Mouse (Mus musculus) myocyte (in vitro differentiated cells): ENCODE data around the gene Gm15056. TPM values are rescaled to one million over a fixed set of nuclear protein-coding genes. Genes with fewer than 3 reads are reported as not detected.

Experiments used
- H3K27me3 ChIP-seq: one replicate; pipeline ENCODE4 v1.6.1; 2011; ENCODE audit not compliant: control insufficient read depth, insufficient read depth, insufficient read length
- H3K36me3 ChIP-seq: one replicate; pipeline ENCODE4 v1.6.1; 2011; ENCODE audit not compliant: control insufficient read depth, insufficient read depth
- H3K4me2 ChIP-seq: one replicate; pipeline ENCODE4 v1.6.1; 2011; ENCODE audit warnings: low read depth, control low read depth
- H3K4me3 ChIP-seq: one replicate; pipeline ENCODE4 v1.5.1; 2011; ENCODE audit warnings: mild to moderate bottlenecking, control low read depth, moderate library complexity
- H3K79me2 ChIP-seq: one replicate; pipeline ENCODE4 v1.6.1; 2011; ENCODE audit not compliant: control insufficient read depth, insufficient read depth
- H3ac ChIP-seq: one replicate; pipeline ENCODE4 v1.6.1; 2011; ENCODE audit not compliant: control insufficient read depth, insufficient read length
- CEBPB ChIP-seq: IDR thresholded peaks from 2 replicates; pipeline ENCODE4 v1.6.1; 2011; ENCODE audit warnings: mild to moderate bottlenecking, moderate library complexity; ENCODE audit not compliant: poor library complexity, insufficient read depth, severe bottlenecking
- E2F4 ChIP-seq: IDR thresholded peaks from one replicate; pipeline ENCODE4 v1.6.1; 2011; ENCODE audit warnings: mild to moderate bottlenecking, control low read depth, moderate library complexity; ENCODE audit not compliant: insufficient read depth
- MAX ChIP-seq: IDR thresholded peaks from one replicate; pipeline ENCODE4 v1.6.1; 2011; ENCODE audit warnings: low read depth, mild to moderate bottlenecking, control low read depth
- MYOD1 ChIP-seq, 3 experiments: IDR thresholded peaks; one replicate each; pipeline ENCODE4 v1.6.1; 2011; ENCODE audit warnings: control low read depth in 2 of 3, low read depth in 2 of 3, mild to moderate bottlenecking in 2 of 3, moderate library complexity in 1 of 3; ENCODE audit not compliant: insufficient read length in 2 of 3, control insufficient read depth in 1 of 3
- MYOG ChIP-seq, 3 experiments: IDR thresholded peaks; one replicate each; pipeline ENCODE4 v1.6.1; 2011; ENCODE audit warnings: control low read depth in 2 of 3, low read depth in 2 of 3, mild to moderate bottlenecking in 2 of 3; ENCODE audit not compliant: insufficient read length in 2 of 3, control insufficient read depth in 1 of 3, insufficient read depth in 1 of 3
- POLR2A ChIP-seq: IDR thresholded peaks from one replicate; pipeline ENCODE4 v1.6.1; 2011; ENCODE audit warnings: low read depth, mild to moderate bottlenecking, control low read depth, moderate library complexity; ENCODE audit not compliant: insufficient read length
- POLR2AphosphoS2 ChIP-seq: IDR thresholded peaks from one replicate; pipeline ENCODE4 v1.6.1; 2011; ENCODE audit warnings: low read depth, control low read depth; ENCODE audit not compliant: insufficient read length
- REST ChIP-seq: IDR thresholded peaks from one replicate; pipeline ENCODE4 v1.6.1; 2011; ENCODE audit warnings: mild to moderate bottlenecking, control low read depth, moderate library complexity; ENCODE audit not compliant: insufficient read depth, insufficient read length
- SRF ChIP-seq: IDR thresholded peaks from one replicate; pipeline ENCODE4 v1.6.1; 2011; ENCODE audit warnings: low read depth; ENCODE audit not compliant: control insufficient read depth, insufficient read length
- TCF12 ChIP-seq: IDR thresholded peaks from one replicate; pipeline ENCODE4 v1.6.1; 2011; ENCODE audit warnings: mild to moderate bottlenecking, control low read depth; ENCODE audit not compliant: poor library complexity, insufficient read depth, severe bottlenecking
- TCF3 ChIP-seq: IDR thresholded peaks from one replicate; pipeline ENCODE4 v1.6.1; 2011; ENCODE audit warnings: low read depth, control low read depth; ENCODE audit not compliant: insufficient read length
- USF1 ChIP-seq: IDR thresholded peaks from one replicate; pipeline ENCODE4 v1.6.1; 2011; ENCODE audit warnings: low read depth, mild to moderate bottlenecking, control low read depth, moderate library complexity
- polyA plus RNA-seq: library from polyadenylated mRNA; unstranded; fragments of >200 nt; fragmentation: generic; extraction: Trizol; gene quantifications from one replicate; pipeline ENCODE4 v1.2.1, GENCODE M21; 2012; ENCODE audit warnings: missing spikeins

Gene Gm15056
- polyA plus RNA-seq, 1 experiment: not detected

GRCm38 (mm10) chr8:20907119-20907518 is 4.7 kb upstream of the Gm15056 start:
- Histone ChIP-seq H3K4me2 (no peak overlapping the region), H3K4me3 (no peak overlapping the region), H3K79me2 (no peaks in the 10 kb centered on the region), H3K27me3 (no peaks in the 10 kb centered on the region), H3ac (no peak overlapping the region), H3K36me3 (no peaks in the 10 kb centered on the region)
- TF ChIP-seq MYOG (IDR thresholded peaks at IDR 0.05; ENCODE audit: control insufficient read depth in 1 of 3, insufficient read depth in 1 of 3, insufficient read length in 2 of 3, low read depth in 2 of 3): no peak
- TF ChIP-seq MAX: no peak
- no peak for TF ChIP-seq MYOD1 (IDR thresholded peaks at IDR 0.05; ENCODE audit: control insufficient read depth in 1 of 3, insufficient read length in 2 of 3, low read depth in 2 of 3)

DNA sequence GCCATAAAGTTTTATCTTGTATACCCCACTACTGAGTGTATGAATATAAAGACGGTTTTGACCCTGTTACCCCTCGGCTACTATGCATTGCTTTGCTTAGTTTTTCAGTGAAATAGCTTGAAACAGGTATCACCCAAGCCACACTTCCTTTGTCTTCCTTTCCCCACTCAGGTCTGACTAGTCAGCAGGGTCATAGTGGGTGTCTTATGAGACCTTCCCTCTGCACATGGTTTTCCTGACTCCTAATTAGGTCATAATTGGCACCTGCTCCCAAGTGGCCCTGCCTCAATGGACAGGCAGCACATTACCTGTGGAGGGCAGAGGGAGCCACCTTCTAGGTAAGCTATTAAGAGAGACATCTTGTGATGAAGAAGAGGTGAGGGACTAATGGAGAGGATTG is 10.1 kb downstream of the Gm15056 start, which contains the start of gene Defb33:
Gene Defb33 (plus strand): TSS at position 301 of the 400 bp plus-strand sequence.
- no peaks in the 10 kb centered on the region for H3K79me2 ChIP-seq
- no peak within 1 kb of the TSS for H3K4me2 ChIP-seq
- H3K4me3 ChIP-seq: no peak within 1 kb of the TSS
- no peak within 1 kb of the TSS for H3ac ChIP-seq
- no peaks in the 10 kb centered on the region for H3K27me3 ChIP-seq
- TF ChIP-seq MYOD1 (IDR thresholded peaks at IDR 0.05; ENCODE audit: control insufficient read depth in 1 of 3, insufficient read length in 2 of 3, low read depth in 2 of 3) (no peak), REST (no peak), E2F4 (no peak), USF1 (no peak), TCF3 (no peak), CEBPB (no peak), POLR2A (no peak), TCF12 (no peak), SRF (no peak), MAX (no peak), MYOG (IDR thresholded peaks at IDR 0.05; ENCODE audit: control insufficient read depth in 1 of 3, insufficient read depth in 1 of 3, insufficient read length in 2 of 3, low read depth in 2 of 3) (no peak), POLR2AphosphoS2 (no peak)
- no peaks in the 10 kb centered on the region for H3K36me3 ChIP-seq

- Histone ChIP-seq H3K4me2 (no peak overlapping the region), H3K79me2 (no peaks in the 10 kb centered on the region), H3ac (no peak overlapping the region), H3K4me3 (no peak overlapping the region), H3K36me3 (no peaks in the 10 kb centered on the region), H3K27me3 (no peaks in the 10 kb centered on the region)
- TF ChIP-seq POLR2AphosphoS2 (no peak), USF1 (no peak), REST (no peak), MYOD1 (IDR thresholded peaks at IDR 0.05; ENCODE audit: control insufficient read depth in 1 of 3, insufficient read length in 2 of 3, low read depth in 2 of 3) (no peak), CEBPB (no peak), MYOG (IDR thresholded peaks at IDR 0.05; ENCODE audit: control insufficient read depth in 1 of 3, insufficient read depth in 1 of 3, insufficient read length in 2 of 3, low read depth in 2 of 3) (no peak), TCF12 (no peak), TCF3 (no peak), MAX (no peak), E2F4 (no peak)
Observed at GRCm38 (mm10) chr8:20874608-20875007, 27.8 kb downstream of the Gm15056 start.

Other genes starting within 250 kb of the Gm15056 start
- gene Defb33, start 10.0 kb downstream of the Gm15056 start, polyA plus RNA-seq: not detected
- not detected for gene Gm6040, start 19.4 kb upstream of the Gm15056 start, polyA plus RNA-seq
- not detected for gene AY761185, start 42.1 kb upstream of the Gm15056 start, polyA plus RNA-seq
- gene Defa21, start 122.9 kb upstream of the Gm15056 start, polyA plus RNA-seq: not detected
- gene Defa23, start 152.4 kb upstream of the Gm15056 start, polyA plus RNA-seq: not detected
- not detected for gene Defa35, start 162.4 kb upstream of the Gm15056 start, polyA plus RNA-seq
- not detected for gene Defa25, start 181.8 kb upstream of the Gm15056 start, polyA plus RNA-seq
- not detected for gene Gm14851, start 193.4 kb upstream of the Gm15056 start, polyA plus RNA-seq
- gene Defa30, start 232.0 kb upstream of the Gm15056 start, polyA plus RNA-seq: not detected